Mouse (Mus musculus) midbrain, embryonic 16.5 days (tissue): ENCODE measurements around the gene Cd5. TPM values are rescaled to one million over a fixed set of nuclear protein-coding genes. Genes with fewer than 3 reads are reported as not detected.

Experiments used
- ATAC-seq: fragments of 200-750 bp; cut with Nextera tagmentation; 2 replicates; pipeline ENCODE4 v1.8.0; 2017; ENCODE audit warnings: moderate TSS enrichment
- H3K27ac ChIP-seq: fragments of 300-500 bp; sonication (generic); 2 replicates; pipeline ENCODE4 v1.5.1; 2014; ENCODE audit warnings: mild to moderate bottlenecking, low read length, mixed read lengths
- H3K27me3 ChIP-seq: fragments of 300-500 bp; sonication (generic); 2 replicates; pipeline ENCODE4 v1.6.1; 2014; ENCODE audit warnings: low read depth, low read length, mixed read lengths; ENCODE audit not compliant: control insufficient read depth, insufficient read depth
- H3K36me3 ChIP-seq: fragments of 300-500 bp; sonication (generic); 2 replicates; pipeline ENCODE4 v1.6.1; 2014; ENCODE audit warnings: mild to moderate bottlenecking, low read length, moderate library complexity, mixed read lengths; ENCODE audit not compliant: control insufficient read depth, insufficient read depth
- H3K4me1 ChIP-seq: fragments of 300-500 bp; sonication (generic); 2 replicates; pipeline ENCODE4 v1.6.1; 2014; ENCODE audit warnings: mild to moderate bottlenecking, low read length, mixed read lengths; ENCODE audit not compliant: control insufficient read depth, insufficient read depth
- H3K4me2 ChIP-seq: fragments of 300-500 bp; sonication (generic); 2 replicates; pipeline ENCODE4 v1.6.1; 2014; ENCODE audit warnings: mild to moderate bottlenecking, low read length, mixed read lengths
- H3K4me3 ChIP-seq: fragments of 300-500 bp; sonication (generic); 2 replicates; pipeline ENCODE4 v1.5.1; 2014; ENCODE audit warnings: low read depth, mild to moderate bottlenecking, low read length, moderate library complexity, mixed read lengths
- H3K9ac ChIP-seq: fragments of 300-500 bp; sonication (generic); 2 replicates; pipeline ENCODE4 v1.6.1; 2014; ENCODE audit warnings: low read depth, low read length, mixed read lengths
- H3K9me3 ChIP-seq: fragments of 300-500 bp; sonication (generic); replicated peaks from 2 replicates; pipeline ENCODE4 v1.6.1; 2014; ENCODE audit warnings: mild to moderate bottlenecking, low read length, mixed read lengths; ENCODE audit not compliant: control insufficient read depth, poor library complexity, severe bottlenecking
- WGBS: fragments of 180-500 bp; shearing (Covaris S2); extraction: QIAGEN DNeasy Blood & Tissue Kit; methylation state at CpG from one replicate; pipeline ENCODE4 v1.1.7; 2014; 5-methylcytosine and 5-hydroxymethylcytosine counted together
- polyA plus RNA-seq: library from polyadenylated mRNA; unstranded; fragments of >200 nt; fragmentation: Nextera tagmentation; extraction: Ambion mirVana; gene quantifications from 2 replicates; pipeline ENCODE4 v1.2.1, GENCODE M21; 2015

Gene Cd5
- polyA plus RNA-seq, 1 experiment from 2014 or later = 0.48 TPM

- Histone ChIP-seq H3K27ac (no peak overlapping the region), H3K4me3 (no peak overlapping the region), H3K9ac (no peak overlapping the region), H3K36me3 (no peaks in the 10 kb centered on the region), H3K27me3 (no peaks in the 10 kb centered on the region), H3K9me3 (no peaks in the 10 kb centered on the region), H3K4me1 (peaks cover 4% of the 10 kb centered on the region; the same call in 1 of the 2 replicates), H3K4me2 (no peak overlapping the region)
- no peak for ATAC-seq
- WGBS = 94% methylated on average over 6 of the region's 6 CpGs
These were observed 11.4 kb upstream of the Cd5 start for GRCm38 (mm10) chr19:10750161-10750560.

- Histone ChIP-seq H3K4me2 (no peak overlapping the region), H3K27ac (no peak overlapping the region), H3K4me3 (no peak overlapping the region), H3K9ac (no peak overlapping the region), H3K4me1 (peaks cover 4% of the 10 kb centered on the region; the same call in 1 of the 2 replicates), H3K27me3 (no peaks in the 10 kb centered on the region), H3K9me3 (no peaks in the 10 kb centered on the region), H3K36me3 (no peaks in the 10 kb centered on the region)
- no peak for ATAC-seq
- 81% methylated on average over 6 of the region's 6 CpGs for WGBS
These were observed 10.5 kb upstream of the Cd5 start for GRCm38 (mm10) chr19:10749295-10749694.

GRCm38 (mm10) chr19:10748401-10749102 lies 9.8 kb upstream of the Cd5 start:
- peaks cover 4% of the 10 kb centered on the region; the same call in 1 of the 2 replicates for H3K4me1 ChIP-seq
- no peaks in the 10 kb centered on the region for H3K9me3 ChIP-seq
- no peaks in the 10 kb centered on the region for H3K27me3 ChIP-seq
- no peak overlapping the region for H3K27ac ChIP-seq
- no peak; the same call in 1 of the 2 replicates for ATAC-seq
- no peak overlapping the region for H3K4me3 ChIP-seq
- WGBS = 50% methylated on average over 11 of the region's 11 CpGs
- H3K4me2 ChIP-seq = no peak overlapping the region
- H3K9ac ChIP-seq = no peak overlapping the region
- no peaks in the 10 kb centered on the region for H3K36me3 ChIP-seq

GRCm38 (mm10) chr19:10747718-10748117 lies 8.9 kb upstream of the Cd5 start:
- H3K27me3 ChIP-seq = no peaks in the 10 kb centered on the region
- no peaks in the 10 kb centered on the region for H3K36me3 ChIP-seq
- H3K4me2 ChIP-seq = no peak overlapping the region
- ATAC-seq = no peak
- WGBS = 90% methylated on average over 6 of the region's 6 CpGs
- no peak overlapping the region for H3K27ac ChIP-seq
- H3K4me1 ChIP-seq = peaks cover 4% of the 10 kb centered on the region; the same call in 1 of the 2 replicates
- H3K4me3 ChIP-seq = no peak overlapping the region
- H3K9ac ChIP-seq = no peak overlapping the region
- H3K9me3 ChIP-seq = no peaks in the 10 kb centered on the region

- no peak overlapping the region for H3K4me3 ChIP-seq
- H3K27me3 ChIP-seq = no peaks in the 10 kb centered on the region
- no peak overlapping the region for H3K27ac ChIP-seq
- WGBS = 90% methylated on average over 7 of the region's 7 CpGs
- peaks cover 4% of the 10 kb centered on the region; the same call in 1 of the 2 replicates for H3K4me1 ChIP-seq
- no peak overlapping the region for H3K4me2 ChIP-seq
- no peaks in the 10 kb centered on the region for H3K9me3 ChIP-seq
- no peak for ATAC-seq
- H3K36me3 ChIP-seq = no peaks in the 10 kb centered on the region
- no peak overlapping the region for H3K9ac ChIP-seq
These were observed 8.4 kb upstream of the Cd5 start for GRCm38 (mm10) chr19:10747182-10747581.

- Histone ChIP-seq H3K9ac (no peak overlapping the region), H3K4me1 (no peaks in the 10 kb centered on the region), H3K4me3 (no peak overlapping the region), H3K27me3 (no peaks in the 10 kb centered on the region), H3K4me2 (no peak overlapping the region), H3K36me3 (no peaks in the 10 kb centered on the region), H3K9me3 (no peaks in the 10 kb centered on the region), H3K27ac (no peak overlapping the region)
- WGBS = 88% methylated on average over 3 of the region's 3 CpGs
- ATAC-seq = no peak
These were observed 3.8 kb upstream of the Cd5 start for GRCm38 (mm10) chr19:10742565-10742964.

- Histone ChIP-seq H3K9ac (no peak overlapping the region), H3K9me3 (no peaks in the 10 kb centered on the region), H3K4me3 (no peak overlapping the region), H3K4me2 (no peak overlapping the region), H3K36me3 (no peaks in the 10 kb centered on the region), H3K27ac (no peak overlapping the region), H3K27me3 (no peaks in the 10 kb centered on the region), H3K4me1 (no peaks in the 10 kb centered on the region)
- no peak for ATAC-seq
- 85% methylated on average over 6 of the region's 6 CpGs for WGBS
These were observed 3.3 kb upstream of the Cd5 start for GRCm38 (mm10) chr19:10742145-10742544.

- no peak overlapping the region for H3K27ac ChIP-seq
- WGBS = 54% methylated on average over 11 of the region's 11 CpGs
- no peak overlapping the region for H3K4me3 ChIP-seq
- no peak overlapping the region for H3K9ac ChIP-seq
- no peak overlapping the region for H3K4me2 ChIP-seq
- H3K36me3 ChIP-seq = no peaks in the 10 kb centered on the region
- no peaks in the 10 kb centered on the region for H3K4me1 ChIP-seq
- no peaks in the 10 kb centered on the region for H3K27me3 ChIP-seq
- no peaks in the 10 kb centered on the region for H3K9me3 ChIP-seq
- ATAC-seq = no peak
These were observed 2.0 kb upstream of the Cd5 start for GRCm38 (mm10) chr19:10740641-10741440.

- Histone ChIP-seq H3K4me1 (no peaks in the 10 kb centered on the region), H3K4me2 (no peak overlapping the region), H3K9ac (no peak overlapping the region), H3K27ac (no peak overlapping the region), H3K4me3 (no peak overlapping the region), H3K9me3 (no peaks in the 10 kb centered on the region), H3K36me3 (no peaks in the 10 kb centered on the region), H3K27me3 (no peaks in the 10 kb centered on the region)
- 95% methylated on average over 4 of the region's 4 CpGs for WGBS
- ATAC-seq = no peak
These were observed 1.1 kb upstream of the Cd5 start for GRCm38 (mm10) chr19:10739916-10740315.
